Mouse (Mus musculus) liver, embryonic 16.5 days (tissue): ENCODE results near the gene Apba3. TPM values are rescaled to one million over a fixed set of nuclear protein-coding genes. Genes with fewer than 3 reads are reported as not detected.
A peak's percentile ranks its signal among the peaks of the same experiment; 100 is the strongest.

Experiments used
- ATAC-seq: fragments of 200-750 bp; cut with Nextera tagmentation; 2 replicates; pipeline ENCODE4 v1.8.0; 2017; ENCODE audit warnings: low read depth, mild to moderate bottlenecking, moderate number of reproducible peaks, moderate library complexity
- H3K27ac ChIP-seq: fragments of 300-500 bp; sonication (generic); 2 replicates; pipeline ENCODE4 v1.5.1; 2014; ENCODE audit warnings: mild to moderate bottlenecking, low read length
- H3K27me3 ChIP-seq: fragments of 300-500 bp; sonication (generic); 2 replicates; pipeline ENCODE4 v1.6.1; 2014; ENCODE audit warnings: low read depth, low read length, mixed read lengths; ENCODE audit not compliant: control insufficient read depth, insufficient read depth
- H3K36me3 ChIP-seq: fragments of 300-500 bp; sonication (generic); 2 replicates; pipeline ENCODE4 v1.6.1; 2014; ENCODE audit warnings: mild to moderate bottlenecking; ENCODE audit not compliant: control insufficient read depth, insufficient read depth
- H3K4me1 ChIP-seq: fragments of 300-500 bp; sonication (generic); 2 replicates; pipeline ENCODE4 v1.6.1; 2014; ENCODE audit warnings: low read depth, low read length, mixed read lengths; ENCODE audit not compliant: control insufficient read depth
- H3K4me2 ChIP-seq: fragments of 300-500 bp; sonication (generic); 2 replicates; pipeline ENCODE4 v1.6.1; 2014; ENCODE audit warnings: low read depth, low read length, mixed read lengths
- H3K4me3 ChIP-seq: fragments of 300-500 bp; sonication (generic); 2 replicates; pipeline ENCODE4 v1.5.1; 2014; ENCODE audit warnings: low read depth, mild to moderate bottlenecking, low read length
- H3K9ac ChIP-seq: fragments of 300-500 bp; sonication (generic); 2 replicates; pipeline ENCODE4 v1.6.1; 2014; ENCODE audit warnings: low read depth, low read length
- H3K9me3 ChIP-seq: fragments of 300-500 bp; sonication (generic); replicated peaks from 2 replicates; pipeline ENCODE4 v1.6.1; 2016; ENCODE audit warnings: low read length; ENCODE audit not compliant: control insufficient read depth
- WGBS: fragments of 180-500 bp; shearing (Covaris S2); extraction: QIAGEN DNeasy Blood & Tissue Kit; methylation state at CpG from one replicate; pipeline ENCODE4 v1.1.7; 2014; ENCODE audit not compliant: insufficient replicate concordance; 5-methylcytosine and 5-hydroxymethylcytosine counted together
- polyA plus RNA-seq: library from polyadenylated mRNA; unstranded; fragments of >200 nt; fragmentation: Nextera tagmentation; extraction: Ambion mirVana; gene quantifications from 2 replicates; pipeline ENCODE4 v1.2.1, GENCODE M21; 2015

The Apba3 gene
- polyA plus RNA-seq, 1 experiment from 2014 or later: 26.3 TPM

DNA sequence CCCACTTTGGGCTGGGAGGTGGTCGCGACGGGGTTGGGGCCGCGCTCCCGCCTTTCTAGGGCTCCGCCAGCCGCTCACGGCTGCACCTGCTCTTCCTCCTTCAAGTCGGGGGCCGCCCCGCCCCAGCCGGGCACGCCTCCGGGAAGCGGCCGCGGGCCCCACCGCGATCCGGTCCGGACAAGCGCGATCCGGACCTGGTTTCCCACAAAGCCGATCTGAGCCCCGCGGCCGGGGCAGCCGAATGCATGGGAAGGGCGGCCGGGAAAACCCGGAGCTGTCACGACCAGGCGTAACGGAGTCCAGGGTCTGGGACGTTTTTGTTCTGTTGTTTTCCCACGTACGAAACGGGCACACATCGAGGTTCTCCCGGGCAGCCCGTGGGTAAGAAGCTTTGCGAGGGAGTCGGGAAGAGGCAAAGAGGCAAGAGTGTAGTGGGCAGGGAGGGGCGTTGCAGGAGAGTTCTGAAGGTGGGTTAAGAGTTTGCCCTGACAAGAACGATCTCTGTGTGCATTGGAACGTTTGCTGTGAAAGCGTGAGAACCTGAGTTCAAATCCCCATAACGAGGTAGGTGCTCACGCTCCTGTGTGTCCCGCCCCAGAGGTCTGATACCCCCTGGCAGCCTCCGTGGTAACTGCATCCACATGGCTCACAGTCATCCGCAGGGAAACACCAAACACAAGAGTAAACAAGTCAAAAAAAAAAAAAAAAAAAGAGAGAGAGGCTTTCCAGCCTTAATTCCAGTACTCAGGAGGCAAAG lies 19.1 kb downstream of the Apba3 start:
- H3K9me3 ChIP-seq: no peaks in the 10 kb centered on the region
- 1% methylated on average over 54 of the region's 54 CpGs for WGBS
- peak overlapping the region; percentile 82 for H3K4me2 ChIP-seq
- no peak overlapping the region for H3K27ac ChIP-seq
- no peaks in the 10 kb centered on the region for H3K36me3 ChIP-seq
- H3K4me1 ChIP-seq: peaks cover 37% of the 10 kb centered on the region
- peaks cover 31% of the 10 kb centered on the region for H3K27me3 ChIP-seq
- ATAC-seq: peak; percentile 76
- peak overlapping the region; percentile 61 for H3K9ac ChIP-seq
- H3K4me3 ChIP-seq: peak overlapping the region; percentile 57

DNA sequence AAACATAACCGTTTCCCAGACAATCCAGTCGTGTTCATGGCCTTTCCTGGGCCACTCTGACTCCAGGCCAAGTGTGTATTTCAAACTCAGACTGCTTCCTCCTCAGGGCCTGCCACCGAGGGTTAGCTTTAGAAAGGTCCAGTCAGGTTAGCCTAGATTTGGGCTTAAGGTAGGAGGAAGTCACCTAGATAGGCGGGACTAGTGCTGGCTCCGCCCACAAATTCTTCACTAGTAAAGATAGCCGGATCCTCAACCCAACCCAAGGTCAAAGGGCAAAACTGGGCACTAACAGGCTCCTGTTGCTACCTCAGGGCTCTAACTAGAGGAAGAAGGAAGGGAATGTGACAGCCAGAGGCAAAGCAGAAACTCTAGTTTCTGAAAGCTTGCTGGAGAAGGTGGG lies 19.8 kb downstream of the Apba3 start:
- no peak for ATAC-seq
- Histone ChIP-seq H3K4me3 (no peak overlapping the region), H3K9ac (no peak overlapping the region), H3K4me1 (peaks cover 42% of the 10 kb centered on the region), H3K27ac (no peak overlapping the region), H3K36me3 (no peaks in the 10 kb centered on the region), H3K4me2 (peak overlapping the region; percentile 82; the same call in 1 of the 2 replicates), H3K27me3 (peaks cover 28% of the 10 kb centered on the region), H3K9me3 (no peaks in the 10 kb centered on the region)
- WGBS: 22% methylated on average over 6 of the region's 6 CpGs

DNA sequence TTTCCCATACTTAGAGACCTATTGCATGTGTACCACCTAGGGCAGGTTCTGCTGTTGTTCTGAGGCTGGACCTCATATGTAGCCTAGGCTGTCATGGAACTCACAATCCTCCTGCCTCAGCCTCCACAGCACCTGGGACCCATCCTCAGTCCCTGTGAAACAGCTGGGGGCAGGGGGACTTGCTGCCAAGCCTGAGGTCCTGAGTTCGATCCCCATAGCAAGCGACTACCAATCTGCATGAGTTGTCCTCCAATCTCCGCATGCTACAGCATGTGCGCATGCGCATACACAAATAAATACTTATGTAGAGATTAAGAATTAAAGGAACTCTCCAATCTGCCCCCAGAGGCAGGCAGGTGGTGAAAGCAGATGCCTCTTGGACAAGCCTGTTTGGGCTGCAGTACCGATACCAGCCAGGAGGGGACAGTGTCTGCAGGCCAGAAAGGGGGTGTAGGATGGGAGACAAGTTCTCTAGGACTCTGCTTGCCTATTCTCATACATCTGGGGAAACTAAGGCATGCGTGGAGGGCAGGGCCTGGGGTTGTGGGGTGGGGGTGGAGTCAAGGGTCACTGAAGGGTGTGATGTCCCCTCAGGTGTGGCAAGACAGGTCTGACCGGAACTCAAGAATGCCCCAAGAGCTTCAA lies 20.9 kb downstream of the Apba3 start:
- H3K27ac ChIP-seq: no peak overlapping the region
- no peak overlapping the region for H3K9ac ChIP-seq
- H3K9me3 ChIP-seq: no peaks in the 10 kb centered on the region
- WGBS: 57% methylated on average over 8 of the region's 8 CpGs
- H3K36me3 ChIP-seq: no peaks in the 10 kb centered on the region
- no peak for ATAC-seq
- H3K4me2 ChIP-seq: no peak overlapping the region
- H3K4me3 ChIP-seq: no peak overlapping the region
- H3K4me1 ChIP-seq: peaks cover 51% of the 10 kb centered on the region
- H3K27me3 ChIP-seq: peaks cover 28% of the 10 kb centered on the region

DNA sequence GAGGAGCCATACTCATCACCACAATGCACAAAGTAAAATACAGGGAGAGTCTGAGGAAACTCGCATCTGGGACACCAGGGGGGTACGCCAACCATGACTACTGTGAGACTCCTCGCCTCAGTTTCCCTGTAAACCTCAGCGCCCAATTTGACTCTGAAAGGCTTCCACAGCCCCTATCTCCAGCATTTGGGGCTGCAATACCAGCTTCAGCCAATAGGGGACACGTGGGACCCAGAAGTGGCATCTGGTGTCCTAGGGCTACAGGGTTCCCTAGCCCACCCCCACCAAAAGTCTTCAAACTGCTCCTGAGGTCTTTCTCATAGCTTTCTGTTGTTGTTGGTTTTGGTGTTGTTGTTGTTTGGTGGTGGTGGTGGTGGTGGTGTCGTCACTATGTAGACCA lies 21.8 kb downstream of the Apba3 start:
- no peak overlapping the region for H3K4me3 ChIP-seq
- peaks cover 54% of the 10 kb centered on the region for H3K4me1 ChIP-seq
- no peak overlapping the region for H3K4me2 ChIP-seq
- H3K9me3 ChIP-seq: no peaks in the 10 kb centered on the region
- no peak for ATAC-seq
- H3K36me3 ChIP-seq: no peaks in the 10 kb centered on the region
- H3K27ac ChIP-seq: no peak overlapping the region
- H3K9ac ChIP-seq: no peak overlapping the region
- WGBS: 27% methylated on average over 6 of the region's 6 CpGs
- H3K27me3 ChIP-seq: peaks cover 24% of the 10 kb centered on the region

GRCm38 (mm10) chr10:81289278-81289677 lies 22.5 kb downstream of the Apba3 start:
- peak overlapping the region; percentile 8; the same call in 1 of the 2 replicates for H3K4me2 ChIP-seq
- WGBS: 7% methylated on average over 7 of the region's 7 CpGs
- H3K27ac ChIP-seq: no peak overlapping the region
- H3K9ac ChIP-seq: no peak overlapping the region
- no peaks in the 10 kb centered on the region for H3K36me3 ChIP-seq
- no peak for ATAC-seq
- H3K27me3 ChIP-seq: peaks cover 17% of the 10 kb centered on the region
- H3K4me1 ChIP-seq: peaks cover 60% of the 10 kb centered on the region
- no peak overlapping the region for H3K4me3 ChIP-seq
- no peaks in the 10 kb centered on the region for H3K9me3 ChIP-seq

- Histone ChIP-seq H3K9ac (no peak overlapping the region), H3K27me3 (peaks cover 12% of the 10 kb centered on the region), H3K27ac (no peak overlapping the region), H3K36me3 (no peaks in the 10 kb centered on the region), H3K4me1 (peaks cover 65% of the 10 kb centered on the region), H3K4me3 (no peak overlapping the region), H3K9me3 (no peaks in the 10 kb centered on the region), H3K4me2 (no peak overlapping the region)
- no peak for ATAC-seq
- 57% methylated on average over 14 of the region's 14 CpGs for WGBS
Observed at GRCm38 (mm10) chr10:81289811-81290210, 23.1 kb downstream of the Apba3 start.

- Histone ChIP-seq H3K27me3 (peaks cover 1% of the 10 kb centered on the region), H3K9me3 (no peaks in the 10 kb centered on the region), H3K27ac (peak overlapping the region; percentile 63), H3K9ac (no peak overlapping the region), H3K4me3 (no peak overlapping the region), H3K36me3 (no peaks in the 10 kb centered on the region), H3K4me1 (peaks cover 65% of the 10 kb centered on the region), H3K4me2 (0 out of 2 replicates have a peak overlapping the region, but pooled peaks have one; percentile 3)
- WGBS: 54% methylated on average over 24 of the region's 24 CpGs
- ATAC-seq: no peak
Observed at GRCm38 (mm10) chr10:81290698-81291460, 24.1 kb downstream of the Apba3 start.

GRCm38 (mm10) chr10:81291511-81292104 lies 24.8 kb downstream of the Apba3 start, which contains the start of gene Tjp3:
TSS of gene Tjp3 (minus strand) at chr10:81291581.
- WGBS: 44% methylated on average over 9 of the region's 9 CpGs

More at GRCm38 (mm10) chr10:81291511-81292104, 24.8 kb downstream of the Apba3 start, which contains the start of gene Tjp3:
- H3K9ac ChIP-seq: no peak within 1 kb of the TSS
- 0 out of 2 replicates have a peak within 1 kb of the TSS, but pooled peaks have one; percentile 18 for H3K4me3 ChIP-seq
- no peak for ATAC-seq
- peaks cover 65% of the 10 kb centered on the region for H3K4me1 ChIP-seq
- no peaks in the 10 kb centered on the region for H3K9me3 ChIP-seq
- H3K4me2 ChIP-seq: peak within 1 kb of the TSS; percentile 29; the same call in 1 of the 2 replicates
- H3K27me3 ChIP-seq: no peaks in the 10 kb centered on the region; the same call in 1 of the 2 replicates
- H3K27ac ChIP-seq: peak within 1 kb of the TSS; percentile 63
- no peaks in the 10 kb centered on the region for H3K36me3 ChIP-seq
